Mouse (Mus musculus) stomach, postnatal 0 days (tissue): ENCODE data around the gene Ino80e. TPM values are rescaled to one million over a fixed set of nuclear protein-coding genes. Genes with fewer than 3 reads are reported as not detected.

Experiments
- ATAC-seq: fragments of 200-750 bp; cut with Nextera tagmentation; 2 replicates; pipeline ENCODE4 v1.8.0; 2017; ENCODE audit not compliant: low FRiP score, low TSS enrichment
- DNase-seq: peaks from one replicate; pipeline ENCODE4 v3.0.0-alpha.2; 2016; ENCODE audit warnings: low spot score
- H3K27ac ChIP-seq: fragments of 300-500 bp; sonication (generic); replicated peaks from 2 replicates; pipeline ENCODE4 v1.5.1; 2014; ENCODE audit warnings: mild to moderate bottlenecking, control low read depth
- H3K27me3 ChIP-seq: fragments of 300-500 bp; sonication (generic); 2 replicates; pipeline ENCODE4 v1.6.1; 2014; ENCODE audit warnings: low read length; ENCODE audit not compliant: control insufficient read depth, insufficient read depth
- H3K36me3 ChIP-seq: fragments of 300-500 bp; sonication (generic); 2 replicates; pipeline ENCODE4 v1.6.1; 2014; ENCODE audit warnings: low read length, mixed read lengths; ENCODE audit not compliant: control insufficient read depth, insufficient read depth
- H3K4me1 ChIP-seq: fragments of 300-500 bp; sonication (generic); replicated peaks from 2 replicates; pipeline ENCODE4 v1.6.1; 2014; ENCODE audit warnings: antibody characterized with exemption; ENCODE audit not compliant: control insufficient read depth, insufficient read depth
- H3K4me2 ChIP-seq: fragments of 300-500 bp; sonication (generic); replicated peaks from 2 replicates; pipeline ENCODE4 v1.6.1; 2014; ENCODE audit warnings: low read depth, mild to moderate bottlenecking, control low read depth, moderate library complexity
- H3K4me3 ChIP-seq: fragments of 300-500 bp; sonication (generic); 2 replicates; pipeline ENCODE4 v1.5.1; 2014; ENCODE audit warnings: low read depth, low read length, control low read depth
- H3K9ac ChIP-seq: fragments of 300-500 bp; sonication (generic); 2 replicates; pipeline ENCODE4 v1.6.1; 2014; ENCODE audit warnings: mild to moderate bottlenecking, low read length, control low read depth, mixed read lengths
- H3K9me3 ChIP-seq: fragments of 300-500 bp; sonication (generic); 2 replicates; pipeline ENCODE4 v1.6.1; 2016; ENCODE audit warnings: low read length; ENCODE audit not compliant: control insufficient read depth
- CTCF ChIP-seq: IDR thresholded peaks from 2 replicates; pipeline ENCODE4 v1.5.1; 2016; ENCODE audit warnings: antibody characterized with exemption, low read depth, mild to moderate bottlenecking, moderate library complexity
- EP300 ChIP-seq: optimal IDR thresholded peaks from 2 replicates; pipeline ENCODE3; 2016; ENCODE audit warnings: antibody characterized with exemption
- WGBS: fragments of 180-500 bp; shearing (Covaris S2); extraction: QIAGEN DNeasy Blood & Tissue Kit; methylation state at CpG from one replicate; pipeline ENCODE4 v1.1.7; 2014; 5-methylcytosine and 5-hydroxymethylcytosine counted together
- polyA plus RNA-seq: library from polyadenylated mRNA; unstranded; fragments of >200 nt; fragmentation: Nextera tagmentation; extraction: Ambion mirVana; gene quantifications from 2 replicates; pipeline ENCODE4 v1.2.1, GENCODE M21; 2015

Ino80e gene
- polyA plus RNA-seq, 1 experiment from 2014 or later: 31.0 TPM

- Histone ChIP-seq H3K9ac (no peak overlapping the region), H3K4me3 (no peak overlapping the region), H3K27me3 (no peaks in the 10 kb centered on the region), H3K36me3 (no peaks in the 10 kb centered on the region), H3K27ac (no peak overlapping the region), H3K4me2 (no peak overlapping the region), H3K9me3 (no peaks in the 10 kb centered on the region), H3K4me1 (peaks cover 4% of the 10 kb centered on the region; the same call in 1 of the 2 replicates)
- no peak for ATAC-seq
- no peak for TF ChIP-seq CTCF
- DNase-seq: no peak
Measured at GRCm38 (mm10) chr7:126803751-126804150, 58.4 kb downstream of the Ino80e start.

GRCm38 (mm10) chr7:126803181-126803580, 59.0 kb downstream of the Ino80e start:
- DNase-seq (no peak), ATAC-seq (no peak)
- H3K27ac ChIP-seq: 0 out of 2 replicates have a peak overlapping the region, but pooled peaks have one; percentile 45
- TF ChIP-seq CTCF (no peak), EP300 (no peak)
- H3K4me2 ChIP-seq: no peak overlapping the region
- H3K36me3 ChIP-seq: no peaks in the 10 kb centered on the region
- H3K9ac ChIP-seq: no peak overlapping the region
- H3K4me3 ChIP-seq: no peak overlapping the region
- peaks cover 4% of the 10 kb centered on the region; the same call in 1 of the 2 replicates for H3K4me1 ChIP-seq
- no peaks in the 10 kb centered on the region for H3K27me3 ChIP-seq
- WGBS: 69% methylated on average over 6 of the region's 6 CpGs
- no peaks in the 10 kb centered on the region for H3K9me3 ChIP-seq

GRCm38 (mm10) chr7:126802134-126802889, 59.9 kb downstream of the Ino80e start:
- no peak overlapping the region for H3K4me3 ChIP-seq
- WGBS: 73% methylated on average over 11 of the region's 11 CpGs
- no peaks in the 10 kb centered on the region; the same call in 1 of the 2 replicates for H3K4me1 ChIP-seq
- H3K4me2 ChIP-seq: no peak overlapping the region
- no peaks in the 10 kb centered on the region for H3K36me3 ChIP-seq
- DNase-seq (no peak), ATAC-seq (no peak)
- no peaks in the 10 kb centered on the region for H3K27me3 ChIP-seq
- H3K27ac ChIP-seq: no peak overlapping the region
- H3K9ac ChIP-seq: no peak overlapping the region
- no peak for TF ChIP-seq CTCF
- TF ChIP-seq EP300: no peak
- no peaks in the 10 kb centered on the region for H3K9me3 ChIP-seq

- TF ChIP-seq CTCF (no peak), EP300 (no peak)
- Histone ChIP-seq H3K27ac (no peak overlapping the region), H3K27me3 (no peaks in the 10 kb centered on the region), H3K4me3 (no peak overlapping the region), H3K9me3 (no peaks in the 10 kb centered on the region), H3K4me1 (no peaks in the 10 kb centered on the region; the same call in 1 of the 2 replicates), H3K4me2 (no peak overlapping the region), H3K36me3 (peaks cover 5% of the 10 kb centered on the region; the same call in 1 of the 2 replicates), H3K9ac (no peak overlapping the region)
- 88% methylated on average over 16 of the region's 16 CpGs for WGBS
- DNase-seq (no peak), ATAC-seq (no peak)
Measured at GRCm38 (mm10) chr7:126801057-126801422, 61.1 kb downstream of the Ino80e start.

Other genes starting within 250 kb of the Ino80e start
- gene Nupr1, start 231.5 kb downstream of the Ino80e start, polyA plus RNA-seq: 140 and 182 TPM in 2 replicates
- gene Sgf29, start 213.1 kb downstream of the Ino80e start, polyA plus RNA-seq: 28.6 and 28.9 TPM in 2 replicates
- 10.9 and 12.4 TPM in 2 replicates for gene Sult1a1, start 185.9 kb downstream of the Ino80e start, polyA plus RNA-seq
- gene Bola2, start 167.0 kb downstream of the Ino80e start, polyA plus RNA-seq: 92.3 and 93.4 TPM in 2 replicates
- 6.1 and 6.2 TPM in 2 replicates for gene Slx1b, start 166.6 kb downstream of the Ino80e start, polyA plus RNA-seq
- 15.7 and 16.9 TPM in 2 replicates for gene Coro1a, start 154.6 kb downstream of the Ino80e start, polyA plus RNA-seq
- 114 and 116 TPM in 2 replicates for gene Mapk3, start 102.8 kb downstream of the Ino80e start, polyA plus RNA-seq
- gene Gdpd3, start 96.0 kb downstream of the Ino80e start, polyA plus RNA-seq: 51.3 and 53.1 TPM in 2 replicates
- gene Ypel3, start 85.4 kb downstream of the Ino80e start, polyA plus RNA-seq: 86.0 and 102 TPM in 2 replicates
- 0.08 and 0.18 TPM in 2 replicates for gene Tbx6, start 80.9 kb downstream of the Ino80e start, polyA plus RNA-seq
- gene Ppp4c, start 69.9 kb downstream of the Ino80e start, polyA plus RNA-seq: 118 and 122 TPM in 2 replicates
- 0.57 and 0.59 TPM in 2 replicates for gene Fam57b, start 64.7 kb downstream of the Ino80e start, polyA plus RNA-seq
- gene 4930451I11Rik, start 30.7 kb downstream of the Ino80e start, polyA plus RNA-seq: not detected in 2 replicates
- 0.15 and 0.41 TPM in 2 replicates for gene Doc2a, start 15.0 kb downstream of the Ino80e start, polyA plus RNA-seq
- gene Hirip3, start 405 bp downstream of the Ino80e start, polyA plus RNA-seq: 5.7 and 7.6 TPM in 2 replicates
- 13.9 TPM in 2 replicates for gene Taok2, start 22.3 kb upstream of the Ino80e start, polyA plus RNA-seq
- gene Tmem219, start 60.5 kb upstream of the Ino80e start, polyA plus RNA-seq: 32.9 and 36.3 TPM in 2 replicates
- gene Kctd13, start 66.5 kb upstream of the Ino80e start, polyA plus RNA-seq: 9.7 and 10.2 TPM in 2 replicates
- gene Asphd1, start 87.2 kb upstream of the Ino80e start, polyA plus RNA-seq: 0.28 and 0.40 TPM in 2 replicates
- 1.5 and 1.6 TPM in 2 replicates for gene Sez6l2, start 88.2 kb upstream of the Ino80e start, polyA plus RNA-seq
- gene Cdipt, start 113.5 kb upstream of the Ino80e start, polyA plus RNA-seq: 79.3 and 80.4 TPM in 2 replicates
- gene Cdiptos, start 113.7 kb upstream of the Ino80e start, polyA plus RNA-seq: 1.5 and 1.7 TPM in 2 replicates
- gene Mvp, start 152.2 kb upstream of the Ino80e start, polyA plus RNA-seq: 49.5 and 50.0 TPM in 2 replicates
- gene Pagr1b, start 154.1 kb upstream of the Ino80e start, polyA plus RNA-seq: 0.42 TPM in 1 of 2 replicates, not detected in the other
- 8.7 and 25.1 TPM in 2 replicates for gene Pagr1a, start 155.0 kb upstream of the Ino80e start, polyA plus RNA-seq
- 12.0 and 27.5 TPM in 2 replicates for gene Gm42742, start 158.7 kb upstream of the Ino80e start, polyA plus RNA-seq
- gene Prrt2, start 158.8 kb upstream of the Ino80e start, polyA plus RNA-seq: 1.7 and 2.9 TPM in 2 replicates
- 21.3 and 25.5 TPM in 2 replicates for gene Maz, start 164.7 kb upstream of the Ino80e start, polyA plus RNA-seq
- gene Kif22, start 180.1 kb upstream of the Ino80e start, polyA plus RNA-seq: 20.8 and 24.4 TPM in 2 replicates
- gene Zg16, start 225.0 kb upstream of the Ino80e start, polyA plus RNA-seq: 1.8 and 2.0 TPM in 2 replicates
- 4.0 and 4.1 TPM in 2 replicates for gene AI467606, start 229.0 kb upstream of the Ino80e start, polyA plus RNA-seq